ENCODE assay signal across 9 mouse cellular contexts in the genomic region with DNA sequence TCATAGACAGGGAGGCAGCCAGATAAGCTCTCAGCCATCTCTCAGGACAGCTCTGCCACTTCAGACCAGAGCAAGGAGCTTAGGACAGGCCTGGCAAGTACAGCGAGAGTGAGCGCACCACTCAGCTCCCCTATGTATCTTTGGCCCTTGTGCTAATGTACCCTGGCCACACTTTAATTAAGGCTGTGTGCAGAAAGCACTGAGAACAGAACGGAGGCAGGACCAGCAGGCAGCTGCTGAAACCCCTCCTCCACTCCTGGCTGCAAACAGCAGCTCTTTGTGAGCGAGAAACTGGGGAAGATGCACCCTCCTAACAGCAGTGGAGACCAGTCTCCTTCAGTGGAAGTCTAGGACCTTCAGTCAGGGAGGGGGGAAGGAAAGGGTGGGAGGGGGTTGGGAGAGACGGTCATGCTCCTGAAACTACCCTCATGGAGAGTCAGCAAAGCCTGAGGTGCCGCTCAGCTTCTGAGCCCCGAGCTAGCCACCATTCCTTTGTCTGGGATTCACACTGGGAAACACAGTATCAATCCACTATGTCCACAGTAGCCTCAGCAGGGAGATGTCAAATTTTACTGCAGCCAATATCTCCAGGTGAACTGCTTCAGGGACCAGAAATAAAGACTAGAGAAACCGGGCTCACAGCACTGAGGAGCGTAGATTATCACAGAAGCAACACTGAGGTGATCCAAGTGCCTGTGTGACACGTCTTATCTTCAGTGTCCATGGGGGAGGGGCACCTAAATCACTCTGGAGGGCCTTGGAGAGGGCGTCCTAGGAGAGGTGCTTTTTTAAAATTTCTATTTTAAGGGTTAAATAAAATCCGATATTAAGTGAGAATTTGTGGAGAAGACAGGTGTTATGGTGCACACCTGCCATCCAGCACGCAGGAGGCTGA. TPM values are rescaled to one million over a fixed set of nuclear protein-coding genes. Genes with fewer than 3 reads are reported as not detected.
DNase-seq lines count a peak whose midpoint lies in the region; ATAC-seq lines count a peak whose summit lies in the region.
"Had no signal": no experiment of that assay in that cellular context is flagged by ENCODE, and none has a peak within 500 bp of the region (broad histone marks: within the 10 kb centered on the region; RNA-seq: fewer than 3 reads in every experiment).

No protein-coding gene starts in this region.

- no peak for DNase-seq in kidney, postnatal 10 days
- peak; percentile 55 for DNase-seq in embryo, embryonic 11 days
- no peak for DNase-seq in lung, postnatal 10 days
- no peak for DNase-seq in thymus, postnatal 36 days
- DNase-seq: adrenal gland, postnatal 25 days had no signal

- no peaks in the 10 kb centered on the region for H3K36me3 ChIP-seq in kidney, embryonic 15.5 days
- no peaks in the 10 kb centered on the region for H3K36me3 ChIP-seq in forebrain, embryonic 16.5 days (ENCODE audit: control insufficient read depth, insufficient read depth)
- no peaks in the 10 kb centered on the region for H3K36me3 ChIP-seq in midbrain, embryonic 12.5 days

- no peak overlapping the region for H3K4me3 ChIP-seq in kidney, embryonic 15.5 days (replicated peaks)
- no peak overlapping the region for H3K4me3 ChIP-seq in forebrain, embryonic 16.5 days (replicated peaks; ENCODE audit: low read length)
- no peak overlapping the region for H3K4me3 ChIP-seq in midbrain, embryonic 12.5 days

- WGBS in kidney, embryonic 15.5 days, result 36% methylated on average over 13 of the region's 13 CpGs
- 22% methylated on average over 13 of the region's 13 CpGs for WGBS in forebrain, embryonic 16.5 days
- WGBS in midbrain, embryonic 12.5 days, result 27% methylated on average over 13 of the region's 13 CpGs

- no peaks in the 10 kb centered on the region for H3K9me3 ChIP-seq in kidney, embryonic 15.5 days (replicated peaks)
- H3K9me3 ChIP-seq in forebrain, embryonic 16.5 days (ENCODE audit: control insufficient read depth, low read length), result no peaks in the 10 kb centered on the region
- H3K9me3 ChIP-seq in midbrain, embryonic 12.5 days, result no peaks in the 10 kb centered on the region

- no peak overlapping the region for H3K27ac ChIP-seq in kidney, embryonic 15.5 days
- H3K27ac ChIP-seq in forebrain, embryonic 16.5 days (ENCODE audit: low read length), result peak overlapping the region; percentile 41; the same call in 1 of the 2 replicates
- peak overlapping the region; percentile 87 for H3K27ac ChIP-seq in midbrain, embryonic 12.5 days (replicated peaks)

- H3K9ac ChIP-seq in kidney, embryonic 15.5 days, result no peak overlapping the region
- peak overlapping the region; percentile 43 for H3K9ac ChIP-seq in forebrain, embryonic 16.5 days (replicated peaks; ENCODE audit: low read depth, low read length)
- peak overlapping the region; percentile 54 for H3K9ac ChIP-seq in midbrain, embryonic 12.5 days (replicated peaks)

- no peaks in the 10 kb centered on the region for H3K4me1 ChIP-seq in kidney, embryonic 15.5 days
- peaks cover 15% of the 10 kb centered on the region for H3K4me1 ChIP-seq in forebrain, embryonic 16.5 days (replicated peaks; ENCODE audit: control insufficient read depth, insufficient read depth, low read length)
- peaks cover 25% of the 10 kb centered on the region for H3K4me1 ChIP-seq in midbrain, embryonic 12.5 days

- H3K4me2 ChIP-seq in kidney, embryonic 15.5 days, result 0 out of 2 replicates have a peak overlapping the region, but pooled peaks have one; percentile 19
- peak overlapping the region; percentile 27; the same call in 1 of the 2 replicates for H3K4me2 ChIP-seq in forebrain, embryonic 16.5 days (ENCODE audit: low read length)
- H3K4me2 ChIP-seq in midbrain, embryonic 12.5 days (replicated peaks), result peak overlapping the region; percentile 45

- ATAC-seq in kidney, embryonic 15.5 days (replicated peaks; ENCODE audit: low FRiP score), result no peak
- peak; percentile 86 for ATAC-seq in forebrain, embryonic 16.5 days
- ATAC-seq in midbrain, embryonic 12.5 days (ENCODE audit: low FRiP score, low read depth), result peak; percentile 77
- no peak for ATAC-seq in granulocyte monocyte progenitor cell, adult 5-6 weeks (replicated peaks; ENCODE audit: poor library complexity, severe bottlenecking)

- no peaks in the 10 kb centered on the region for H3K27me3 ChIP-seq in kidney, embryonic 15.5 days
- H3K27me3 ChIP-seq in forebrain, embryonic 16.5 days (replicated peaks; ENCODE audit: control insufficient read depth, insufficient read depth, low read length), result no peaks in the 10 kb centered on the region
- no peaks in the 10 kb centered on the region for H3K27me3 ChIP-seq in midbrain, embryonic 12.5 days

RNA-seq across cellular contexts. Expression of a gene that starts 18.0 kb away (rescaled TPM):
- polyA plus RNA-seq in kidney, embryonic 15.5 days (2015; fragmentation: Nextera tagmentation; extraction: Ambion mirVana), result 0.61 and 0.73 TPM in 2 replicates
- polyA plus RNA-seq in forebrain, embryonic 16.5 days (2015; fragmentation: Nextera tagmentation; extraction: Ambion mirVana), result 14.4 and 23.1 TPM in 2 replicates
- polyA plus RNA-seq in midbrain, embryonic 12.5 days (2016; fragmentation: Nextera tagmentation; extraction: Ambion mirVana), result 55.1 and 55.2 TPM in 2 replicates
- not detected in 2 replicates for total RNA-seq in granulocyte monocyte progenitor cell, adult 5-6 weeks (2014; fragmentation: Nextera tagmentation)
- not detected in 2 replicates for total RNA-seq in granulocyte monocyte progenitor cell, adult 5-6 weeks (2017)
- total RNA-seq: adrenal gland, postnatal 25 days had no signal

Comparison
In these comparisons a context has a peak if more than half of its experiments do, and no peak if none do; other contexts are left out.
1. ATAC-seq: peak in forebrain, embryonic 16.5 days (single experiment) and midbrain, embryonic 12.5 days (single experiment); none in kidney, embryonic 15.5 days (single experiment) and granulocyte monocyte progenitor cell, adult 5-6 weeks (single experiment).
2. Peak in every context shown above with its lines, with median percentiles within 50 percentile points of each other: H3K4me2 ChIP-seq.